In the genomic region with DNA sequence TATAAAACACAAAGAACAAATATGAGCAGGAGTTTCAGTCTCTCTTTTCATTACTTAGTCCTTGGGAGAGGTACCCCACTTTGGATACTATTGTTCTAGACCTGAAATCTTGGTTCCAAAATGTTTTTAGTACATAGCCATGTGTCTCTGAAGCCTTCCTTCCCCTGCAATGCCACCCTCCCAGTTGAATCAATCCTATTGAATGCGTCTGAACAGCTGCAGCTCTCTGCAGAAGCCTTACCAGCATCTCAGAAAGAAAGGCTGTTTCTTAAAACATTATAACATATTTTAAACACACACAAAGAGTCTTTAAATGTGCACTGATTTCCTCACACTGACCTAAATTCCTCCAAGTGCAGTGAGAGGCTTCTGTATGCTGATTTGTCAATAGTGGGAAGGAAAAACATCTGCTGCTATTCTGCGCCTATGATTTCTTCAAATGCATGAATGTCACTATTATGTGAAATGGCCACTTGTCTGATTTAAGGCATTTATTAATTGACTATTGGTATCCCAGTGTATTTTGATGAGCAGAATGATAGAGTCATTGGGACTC, we compare ENCODE assay signal across 22 mouse cellular contexts.
DNase-seq lines count a peak whose midpoint lies in the region; ATAC-seq and TF ChIP-seq lines count a peak whose summit lies in the region.
"Had no signal": no experiment of that assay in that cellular context is flagged by ENCODE, and none has a peak within 500 bp of the region (broad histone marks: within the 10 kb centered on the region; RNA-seq: fewer than 3 reads in every experiment).

No protein-coding gene starts in this region.

- H3K27ac ChIP-seq in forebrain, embryonic 15.5 days (replicated peaks) = no peak overlapping the region
- no peak overlapping the region for H3K27ac ChIP-seq in forebrain, embryonic 12.5 days
- no peak overlapping the region for H3K27ac ChIP-seq in midbrain, postnatal 0 days (ENCODE audit: low read depth, low read length)
- H3K27ac ChIP-seq in midbrain, embryonic 16.5 days (ENCODE audit: low read length) = no peak overlapping the region
- H3K27ac ChIP-seq in forebrain, postnatal 0 days (ENCODE audit: low read depth, low read length) = no peak overlapping the region
- H3K27ac ChIP-seq: embryonic facial prominence, embryonic 13.5 days; gastrocnemius, adult 2 months; hindbrain, embryonic 12.5 days had no signal

- DNase-seq in midbrain, postnatal 0 days (ENCODE audit: low spot score) = peak; percentile 3
- peak; percentile 12 for DNase-seq in forebrain, postnatal 0 days
- no peak for DNase-seq in cerebellum, postnatal 14 days
- DNase-seq in cerebellum, adult 8-10 months = no peak
- DNase-seq: adrenal gland, adult 2 months; adrenal gland, postnatal 25 days; cerebellum, adult 11 months; cerebellum, adult 9-10 months; cerebellum, postnatal 36 days; gastrocnemius, adult 2 months; gastrocnemius, postnatal 25 days; heart, postnatal 10 days; heart, postnatal 4 days had no signal

- no peaks in the 10 kb centered on the region for H3K36me3 ChIP-seq in forebrain, embryonic 15.5 days
- H3K36me3 ChIP-seq in forebrain, embryonic 12.5 days (replicated peaks) = no peaks in the 10 kb centered on the region
- no peaks in the 10 kb centered on the region for H3K36me3 ChIP-seq in midbrain, postnatal 0 days (ENCODE audit: insufficient read depth, low read length)
- no peaks in the 10 kb centered on the region for H3K36me3 ChIP-seq in midbrain, embryonic 16.5 days (ENCODE audit: control insufficient read depth, insufficient read depth, low read length)
- no peaks in the 10 kb centered on the region for H3K36me3 ChIP-seq in forebrain, postnatal 0 days (ENCODE audit: insufficient read depth)
- H3K36me3 ChIP-seq: embryonic facial prominence, embryonic 13.5 days; hindbrain, embryonic 12.5 days had no signal

- no peak overlapping the region for H3K9ac ChIP-seq in forebrain, embryonic 15.5 days (replicated peaks)
- H3K9ac ChIP-seq in forebrain, embryonic 12.5 days = no peak overlapping the region
- H3K9ac ChIP-seq in midbrain, postnatal 0 days (replicated peaks; ENCODE audit: low read length, poor library complexity, severe bottlenecking) = no peak overlapping the region
- H3K9ac ChIP-seq in midbrain, embryonic 16.5 days (ENCODE audit: low read depth, low read length) = no peak overlapping the region
- H3K9ac ChIP-seq in forebrain, postnatal 0 days = no peak overlapping the region
- H3K9ac ChIP-seq: embryonic facial prominence, embryonic 13.5 days; hindbrain, embryonic 12.5 days had no signal

- no peak overlapping the region for H3K4me3 ChIP-seq in forebrain, embryonic 15.5 days
- H3K4me3 ChIP-seq in forebrain, embryonic 12.5 days (replicated peaks) = no peak overlapping the region
- no peak overlapping the region for H3K4me3 ChIP-seq in midbrain, postnatal 0 days (ENCODE audit: low read depth, low read length)
- no peak overlapping the region for H3K4me3 ChIP-seq in midbrain, embryonic 16.5 days (ENCODE audit: low read depth, low read length)
- no peak overlapping the region for H3K4me3 ChIP-seq in forebrain, postnatal 0 days (ENCODE audit: low read depth, low read length)
- H3K4me3 ChIP-seq: embryonic facial prominence, embryonic 13.5 days; gastrocnemius, adult 2 months; hindbrain, embryonic 12.5 days had no signal

- no peaks in the 10 kb centered on the region for H3K4me1 ChIP-seq in forebrain, embryonic 15.5 days
- H3K4me1 ChIP-seq in forebrain, embryonic 12.5 days = peaks cover 4% of the 10 kb centered on the region; the same call in 1 of the 2 replicates
- H3K4me1 ChIP-seq in midbrain, postnatal 0 days (ENCODE audit: insufficient read depth, low read length) = no peaks in the 10 kb centered on the region
- peaks cover 3% of the 10 kb centered on the region for H3K4me1 ChIP-seq in midbrain, embryonic 16.5 days (ENCODE audit: control insufficient read depth, insufficient read depth, low read length)
- H3K4me1 ChIP-seq in forebrain, postnatal 0 days (ENCODE audit: insufficient read depth) = no peaks in the 10 kb centered on the region
- H3K4me1 ChIP-seq: embryonic facial prominence, embryonic 13.5 days; hindbrain, embryonic 12.5 days had no signal

- no peak for TF ChIP-seq CTCF in midbrain, postnatal 0 days (IDR thresholded peaks at IDR 0.05)
- no peak for TF ChIP-seq CTCF in forebrain, postnatal 0 days (IDR thresholded peaks at IDR 0.05; ENCODE audit: low read depth)

- no peaks in the 10 kb centered on the region for H3K9me3 ChIP-seq in forebrain, embryonic 15.5 days
- no peaks in the 10 kb centered on the region for H3K9me3 ChIP-seq in forebrain, embryonic 12.5 days
- no peaks in the 10 kb centered on the region for H3K9me3 ChIP-seq in midbrain, postnatal 0 days (ENCODE audit: low read length)
- no peaks in the 10 kb centered on the region for H3K9me3 ChIP-seq in midbrain, embryonic 16.5 days (replicated peaks; ENCODE audit: control insufficient read depth, low read length, poor library complexity, severe bottlenecking)
- no peaks in the 10 kb centered on the region for H3K9me3 ChIP-seq in forebrain, postnatal 0 days (ENCODE audit: low read length)
- H3K9me3 ChIP-seq: embryonic facial prominence, embryonic 13.5 days; hindbrain, embryonic 12.5 days had no signal

- no peak overlapping the region for H3K4me2 ChIP-seq in forebrain, embryonic 15.5 days (replicated peaks)
- H3K4me2 ChIP-seq in forebrain, embryonic 12.5 days = no peak overlapping the region
- no peak overlapping the region for H3K4me2 ChIP-seq in midbrain, postnatal 0 days (ENCODE audit: low read depth, low read length, poor library complexity, severe bottlenecking)
- H3K4me2 ChIP-seq in midbrain, embryonic 16.5 days (ENCODE audit: low read length) = no peak overlapping the region
- no peak overlapping the region for H3K4me2 ChIP-seq in forebrain, postnatal 0 days (ENCODE audit: low read depth)
- H3K4me2 ChIP-seq: embryonic facial prominence, embryonic 13.5 days; hindbrain, embryonic 12.5 days had no signal

- WGBS in forebrain, embryonic 15.5 days = 68% methylated on average over 2 of the region's 2 CpGs
- 68% methylated on average over 2 of the region's 2 CpGs for WGBS in forebrain, embryonic 12.5 days
- 67% methylated on average over 2 of the region's 2 CpGs for WGBS in midbrain, postnatal 0 days
- WGBS in midbrain, embryonic 16.5 days = 63% methylated on average over 2 of the region's 2 CpGs
- WGBS in forebrain, postnatal 0 days = 59% methylated on average over 2 of the region's 2 CpGs

- peak; percentile 46 for ATAC-seq in forebrain, embryonic 15.5 days (replicated peaks)
- no peak for ATAC-seq in forebrain, embryonic 12.5 days (ENCODE audit: low FRiP score)
- no peak for ATAC-seq in midbrain, postnatal 0 days (ENCODE audit: low FRiP score)
- no peak for ATAC-seq in midbrain, embryonic 16.5 days
- peak; percentile 74 for ATAC-seq in forebrain, postnatal 0 days
- ATAC-seq: hindbrain, embryonic 16.5 days; inflammation-experienced regulatory T-cells, adult 6 months; intestine, postnatal 0 days had no signal

- no peaks in the 10 kb centered on the region for H3K27me3 ChIP-seq in forebrain, embryonic 15.5 days
- H3K27me3 ChIP-seq in forebrain, embryonic 12.5 days = no peaks in the 10 kb centered on the region
- H3K27me3 ChIP-seq in midbrain, postnatal 0 days (ENCODE audit: insufficient read depth, low read length) = no peaks in the 10 kb centered on the region
- no peaks in the 10 kb centered on the region for H3K27me3 ChIP-seq in midbrain, embryonic 16.5 days (ENCODE audit: control insufficient read depth, insufficient read depth, low read depth, low read length)
- no peaks in the 10 kb centered on the region for H3K27me3 ChIP-seq in forebrain, postnatal 0 days (ENCODE audit: insufficient read depth, low read length)
- H3K27me3 ChIP-seq: CH12.LX; embryonic facial prominence, embryonic 13.5 days; hindbrain, embryonic 12.5 days had no signal

Comparison
In these comparisons a context has a peak if more than half of its experiments do, and no peak if none do; other contexts are left out.
1. ATAC-seq: peak in forebrain, embryonic 15.5 days (single experiment) and forebrain, postnatal 0 days (single experiment); none in forebrain, embryonic 12.5 days (single experiment), midbrain, postnatal 0 days (single experiment) and midbrain, embryonic 16.5 days (single experiment).
2. DNase-seq: peak in midbrain, postnatal 0 days (single experiment) and forebrain, postnatal 0 days (single experiment); none in cerebellum, postnatal 14 days (0 of 2) and cerebellum, adult 8-10 months (single experiment).